Mouse (Mus musculus) retina, embryonic 14.5 days (tissue): ENCODE results near the gene Rnf111.
"Not testable (repeated sequence)": the region's sequence is repeated elsewhere in the genome, so short reads cannot be mapped to it uniquely, and the experiment has no call there.

Source experiments
- DNase-seq: peaks from one replicate; pipeline ENCODE4 v3.0.0-alpha.2; 2015; ENCODE audit warnings: low spot score

The Rnf111 gene

DNA sequence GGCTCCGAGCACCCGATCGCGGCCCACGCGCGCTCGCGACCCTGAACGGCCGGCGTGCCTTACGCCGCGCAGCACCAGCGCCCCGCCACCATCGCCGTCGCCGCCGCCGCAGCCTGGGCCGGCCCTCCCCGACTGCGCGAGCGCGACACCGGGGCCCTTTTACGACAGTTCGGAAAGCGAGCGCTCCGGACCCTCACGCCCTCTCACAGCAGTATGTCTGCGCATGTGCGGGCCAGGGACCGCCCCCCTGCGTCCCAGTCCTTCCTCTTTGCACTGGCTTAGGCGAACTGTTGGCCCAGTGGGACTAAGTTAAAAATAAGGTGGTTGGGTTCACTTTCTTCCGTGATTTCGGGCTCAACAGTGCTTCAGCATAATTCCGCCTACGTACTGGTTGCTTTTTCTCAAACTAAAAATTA lies at the start of gene Rnf111:
Gene Rnf111 (minus strand): TSS at position 100 of the 416 bp plus-strand sequence.
- peak; percentile 96 for DNase-seq

GRCm38 (mm10) chr9:70552233-70552632 lies 48.7 kb upstream of the Rnf111 start:
- DNase-seq = not testable (repeated sequence)

DNA sequence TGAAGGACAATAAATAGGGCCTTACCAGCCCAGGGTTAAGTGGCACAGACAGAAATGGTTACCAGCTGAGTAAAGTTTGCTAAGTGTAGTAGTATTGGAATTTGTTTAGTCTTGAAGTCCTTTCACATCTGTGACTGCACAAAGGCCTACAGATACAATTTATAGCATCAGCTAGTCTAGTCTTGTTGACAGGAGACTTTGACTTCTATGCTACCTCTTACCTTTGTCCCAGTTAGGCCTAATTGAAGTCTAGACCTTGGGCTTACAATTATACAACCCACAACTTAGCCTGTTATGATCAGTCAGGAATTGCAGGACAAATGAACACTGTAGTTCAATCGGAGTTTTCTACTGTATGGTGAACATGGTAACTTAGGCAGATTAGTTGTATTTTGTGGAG lies 48.0 kb upstream of the Rnf111 start:
- no peak for DNase-seq

GRCm38 (mm10) chr9:70548304-70548703 lies 44.8 kb upstream of the Rnf111 start:
- no peak for DNase-seq

DNA sequence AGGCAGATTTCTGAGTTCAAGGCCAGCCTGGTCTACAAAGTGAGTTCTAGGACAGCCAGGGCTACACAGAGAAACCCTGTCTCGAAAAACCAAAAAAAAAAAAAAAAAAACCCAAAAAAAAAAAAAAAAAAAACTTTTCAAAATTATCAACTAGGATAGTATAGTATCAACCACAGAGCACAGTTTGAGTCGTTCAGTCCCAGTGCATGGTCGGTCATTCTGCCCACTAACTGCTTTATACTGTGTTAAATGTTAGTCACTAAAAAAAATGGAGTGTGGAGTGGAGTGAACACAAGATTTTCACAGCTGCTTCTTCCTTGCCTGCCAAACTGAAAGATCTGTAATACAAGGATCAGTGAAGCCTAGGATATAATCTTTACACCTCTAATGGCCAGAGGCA lies 43.1 kb upstream of the Rnf111 start:
- not testable (repeated sequence) for DNase-seq

DNA sequence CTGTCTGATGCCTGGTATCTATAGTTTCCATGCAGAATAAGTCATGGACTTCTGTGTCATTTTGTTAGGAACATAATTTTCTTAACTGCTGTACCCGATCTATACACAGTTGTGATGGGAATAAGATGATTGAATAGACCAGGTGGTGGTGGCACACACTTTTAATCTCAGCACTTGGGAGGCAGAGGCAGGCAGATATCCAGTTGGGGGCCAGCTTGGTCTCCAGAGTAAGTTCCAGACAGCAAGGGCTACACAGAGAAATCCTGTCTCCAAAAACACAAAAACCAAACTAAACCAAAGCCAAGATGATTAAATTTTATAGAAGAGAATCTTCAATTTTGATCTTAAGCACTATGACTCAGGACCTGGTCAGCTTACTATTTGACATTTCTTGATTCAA lies 41.3 kb upstream of the Rnf111 start:
- no peak for DNase-seq

DNA sequence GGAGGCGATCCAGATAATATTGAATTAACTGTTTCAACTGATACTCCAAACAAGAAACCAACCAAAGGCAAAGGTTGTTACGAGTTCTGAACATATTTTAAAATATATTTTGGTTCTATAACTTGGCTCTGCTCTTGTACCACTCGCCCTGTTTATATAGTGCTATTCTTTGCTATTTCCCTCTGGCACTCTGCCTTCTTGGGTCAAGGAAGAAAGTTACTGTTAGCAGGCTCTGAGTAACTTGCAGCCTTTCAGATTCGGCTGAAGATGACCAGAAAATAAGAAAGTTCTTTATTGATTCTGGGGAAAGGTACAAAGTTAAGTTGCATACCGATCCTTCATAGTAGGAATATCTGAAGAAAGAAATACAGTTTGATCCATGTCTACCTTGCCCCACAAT lies 40.5 kb upstream of the Rnf111 start:
- DNase-seq = no peak

GRCm38 (mm10) chr9:70543048-70543880 lies 39.7 kb upstream of the Rnf111 start:
- peak; percentile 67 for DNase-seq

GRCm38 (mm10) chr9:70542305-70543041 lies 38.9 kb upstream of the Rnf111 start, which contains the start of gene Sltm:
TSS of gene Sltm (plus strand) at chr9:70542754.
- peak; percentile 99 for DNase-seq

DNA sequence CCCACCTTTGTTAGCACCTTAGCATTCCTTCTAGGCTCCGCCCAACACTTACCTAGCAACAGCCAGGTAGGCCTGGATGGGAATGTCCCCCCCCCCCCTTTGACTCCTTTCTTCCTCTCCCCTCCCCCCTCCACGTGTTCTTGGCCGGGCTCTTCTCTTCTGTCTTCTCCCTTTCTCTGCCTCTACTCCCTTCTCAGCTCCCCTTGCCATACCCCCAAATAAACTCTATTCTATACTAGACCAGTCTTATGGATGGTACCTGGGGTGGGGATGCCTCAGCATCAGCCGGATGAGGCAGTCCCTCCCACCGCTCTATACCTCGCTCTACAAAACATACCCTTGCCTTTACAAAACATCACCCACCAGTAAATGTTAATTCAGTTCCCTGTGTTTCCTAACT lies 38.1 kb upstream of the Rnf111 start:
- DNase-seq = no peak

- DNase-seq = no peak
Observed at GRCm38 (mm10) chr9:70533328-70533727, 29.8 kb upstream of the Rnf111 start.

DNA sequence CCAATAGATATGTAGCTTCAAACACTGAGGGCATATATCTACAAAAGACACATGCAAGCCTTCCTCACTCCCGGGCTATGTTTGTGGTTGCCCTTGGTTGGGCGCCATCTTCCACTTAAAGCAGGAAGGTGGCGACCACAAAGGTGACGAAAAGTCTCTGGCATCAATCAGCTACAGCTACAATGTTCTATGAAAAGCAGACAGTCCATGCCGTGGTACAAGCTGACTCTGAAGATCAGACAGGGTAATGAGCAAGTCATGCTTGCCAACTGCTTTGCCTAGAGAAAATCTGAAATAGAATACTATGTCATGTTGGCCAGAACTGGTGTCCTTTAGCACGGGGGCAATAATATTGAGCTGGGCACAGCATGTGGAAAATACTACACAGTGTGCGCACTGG lies 20.8 kb upstream of the Rnf111 start:
- DNase-seq = no peak

- DNase-seq = no peak
Observed at GRCm38 (mm10) chr9:70523813-70524212, 20.3 kb upstream of the Rnf111 start.

- no peak for DNase-seq
Observed at GRCm38 (mm10) chr9:70520651-70521050, 17.1 kb upstream of the Rnf111 start.

DNA sequence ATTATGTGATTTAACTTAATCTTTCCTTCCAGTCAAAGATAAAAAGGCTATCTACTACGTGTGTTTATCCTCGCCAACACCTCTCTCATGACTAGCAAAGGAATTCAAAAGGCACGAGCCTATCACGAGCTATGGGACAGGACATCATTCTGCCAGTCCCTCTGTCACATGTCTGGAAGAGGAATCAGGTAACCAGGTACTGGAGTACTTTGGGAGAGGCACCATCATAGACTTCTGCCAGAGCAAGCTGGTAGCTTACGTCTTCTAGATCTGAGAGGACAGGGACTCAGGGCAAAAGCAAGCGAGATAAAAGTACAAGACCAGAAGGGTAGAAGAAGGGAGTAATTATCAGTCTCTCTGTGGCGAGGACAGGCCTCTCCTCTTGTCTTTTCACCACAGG lies 8.2 kb upstream of the Rnf111 start:
- no peak for DNase-seq

DNA sequence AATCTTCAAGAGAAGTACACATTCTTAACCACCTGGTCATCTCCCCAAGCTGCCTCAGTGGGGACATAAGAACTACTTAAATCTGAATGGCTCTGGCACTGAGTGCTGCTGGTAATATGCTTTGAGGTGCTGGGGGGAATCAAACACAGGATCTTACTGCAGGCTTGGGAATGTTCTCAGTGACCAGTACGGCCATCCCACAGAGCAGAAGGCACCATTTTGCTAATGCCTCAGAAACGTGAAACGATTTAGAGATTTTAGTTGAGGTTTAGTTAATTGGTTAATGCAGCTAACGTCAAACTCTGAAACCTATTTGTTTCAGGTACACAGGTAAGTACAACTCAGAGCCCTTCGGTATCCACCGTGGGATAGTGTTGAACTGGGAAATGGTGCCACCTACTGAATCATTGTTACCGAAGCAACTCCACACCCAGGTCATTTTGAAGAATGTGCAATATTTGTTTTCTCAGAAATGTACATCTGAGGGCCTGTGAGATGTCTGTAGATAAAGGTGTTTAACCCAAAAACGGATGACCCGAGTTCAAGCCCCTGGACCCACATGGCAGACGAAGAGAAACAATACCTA lies 7.6 kb upstream of the Rnf111 start:
- DNase-seq = no peak

DNA sequence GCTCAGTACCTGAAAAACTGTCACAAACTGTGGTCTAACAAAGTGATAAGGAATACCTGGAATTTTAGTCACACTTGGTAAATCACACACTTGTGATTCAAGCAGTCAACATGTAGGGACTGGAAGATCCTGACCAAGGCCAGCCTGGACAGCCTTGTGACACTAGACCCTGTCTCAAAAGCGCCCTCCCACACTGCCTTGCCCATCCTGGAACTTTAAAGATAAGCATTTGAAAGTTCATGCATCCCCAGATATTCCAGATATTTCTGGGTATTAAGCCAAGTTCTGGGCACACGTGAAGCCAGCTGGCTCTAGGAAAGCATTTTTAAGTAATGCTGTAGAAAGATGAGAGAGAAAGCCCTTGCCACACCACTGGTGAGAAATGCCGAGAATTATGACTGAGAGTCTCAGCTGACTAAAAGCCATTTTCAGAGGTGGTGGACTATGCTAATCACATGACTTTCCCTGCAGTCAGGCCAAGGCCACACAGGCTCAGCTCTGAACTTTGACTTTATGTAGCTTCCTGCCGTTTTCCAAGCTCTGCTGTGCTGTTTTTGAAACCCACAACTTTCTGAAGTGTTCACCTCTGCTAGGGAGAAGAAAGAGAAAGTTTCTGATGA lies 6.5 kb upstream of the Rnf111 start:
- DNase-seq = no peak

- DNase-seq = no peak
Observed at GRCm38 (mm10) chr9:70506787-70507186, 3.3 kb upstream of the Rnf111 start.

GRCm38 (mm10) chr9:70506186-70506585 lies 2.7 kb upstream of the Rnf111 start:
- no peak for DNase-seq

DNA sequence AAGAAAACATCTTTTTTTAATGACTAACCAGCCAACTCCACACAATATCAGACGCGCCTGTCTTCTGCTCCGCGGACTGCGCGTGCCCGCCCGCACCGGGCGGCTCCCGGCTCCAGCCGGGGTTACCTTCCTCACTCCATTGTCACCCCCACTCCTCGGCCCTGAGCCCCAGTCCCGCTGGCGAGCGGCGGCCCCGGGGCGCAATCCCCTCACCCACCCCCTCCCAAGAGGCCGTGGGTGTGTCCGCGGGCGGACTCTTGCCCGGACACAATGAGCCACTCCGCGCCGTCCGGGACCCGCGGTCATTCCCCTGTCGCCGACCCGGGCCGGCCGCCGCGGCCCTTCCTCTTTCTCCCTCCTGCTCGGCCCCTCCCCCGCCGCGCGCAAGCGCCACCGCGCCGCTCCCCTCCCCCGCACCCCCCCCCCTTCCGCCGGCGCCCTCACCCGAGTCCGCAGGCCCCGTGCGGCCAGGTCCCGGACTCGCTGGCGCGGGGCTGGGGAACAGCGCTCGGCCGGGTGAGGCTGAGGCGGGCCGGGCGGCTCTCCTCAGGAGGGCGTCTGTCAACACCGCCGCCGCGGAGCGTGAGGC lies 416 bp downstream of the Rnf111 start:
- DNase-seq = peak; percentile 67

DNA sequence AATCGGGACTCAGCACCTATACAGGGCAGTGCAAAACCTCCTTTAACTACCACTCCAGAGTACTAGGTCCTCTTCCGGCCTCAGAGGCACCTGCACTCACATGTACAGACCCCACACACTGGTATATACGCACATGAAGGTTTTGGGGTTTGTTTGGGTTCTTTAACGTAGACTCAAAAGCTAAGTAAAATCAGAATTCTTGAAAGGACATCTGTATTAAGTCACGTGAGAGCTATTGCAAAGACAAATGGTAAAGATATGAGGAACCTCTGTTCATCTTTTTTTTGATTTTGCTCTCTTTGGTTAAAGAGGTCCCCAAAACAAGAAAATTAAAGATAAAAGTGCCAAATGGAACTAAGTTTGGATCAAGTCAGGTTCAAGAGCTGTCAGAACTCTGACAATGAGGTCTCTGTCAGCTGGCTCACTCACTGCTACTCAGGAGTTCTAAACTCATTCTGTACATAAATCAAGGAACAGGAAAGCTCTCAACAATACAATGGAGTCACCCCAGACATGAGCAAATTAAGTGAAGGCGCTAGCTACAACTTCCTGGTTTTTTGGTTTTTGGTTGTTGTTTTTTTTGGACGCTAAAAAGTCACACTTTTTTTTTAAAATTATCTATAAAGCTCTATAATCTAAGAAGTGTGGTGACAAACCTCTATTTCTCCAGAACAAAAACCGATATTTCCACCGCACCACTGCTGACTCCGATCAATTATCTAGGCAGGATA lies 1.1 kb downstream of the Rnf111 start:
- DNase-seq = peak; percentile 5
